Mouse (Mus musculus): Measurements from ENCODE around the gene Tut7. TPM values are rescaled to one million over a fixed set of nuclear protein-coding genes. Genes with fewer than 3 reads are reported as not detected.
"Not testable (repeated sequence)": the region's sequence is repeated elsewhere in the genome, so short reads cannot be mapped to it uniquely, and the experiment has no call there.

Gene Tut7
- polyA plus RNA-seq, 1 experiment from 2014 or later, result 53.1 TPM

- Histone ChIP-seq H3K4me3 (no peak overlapping the region), H3K4me2 (no peak overlapping the region), H3K27me3 (no peaks in the 10 kb centered on the region), H3K9ac (no peak overlapping the region), H3K4me1 (replicated peaks) (no peaks in the 10 kb centered on the region), H3K36me3 (no peaks in the 10 kb centered on the region), H3K9me3 (no peaks in the 10 kb centered on the region), H3K27ac (no peak overlapping the region)
- peak; percentile 53 for ATAC-seq (ENCODE audit: low FRiP score)
- WGBS, result 45% methylated on average over 16 of the region's 16 CpGs
Measured at GRCm38 (mm10) chr13:59842226-59843210, 19.6 kb upstream of the Tut7 start.

GRCm38 (mm10) chr13:59841761-59842160, 18.8 kb upstream of the Tut7 start:
- H3K4me3 ChIP-seq; H3K27me3 ChIP-seq; H3K9ac ChIP-seq; H3K36me3 ChIP-seq; H3K27ac ChIP-seq; ATAC-seq (ENCODE audit: low FRiP score); H3K4me1 ChIP-seq (replicated peaks); H3K4me2 ChIP-seq; H3K9me3 ChIP-seq: not testable (repeated sequence)
- WGBS, result 88% methylated on average over 14 of the region's 14 CpGs

- no peaks in the 10 kb centered on the region for H3K27me3 ChIP-seq
- no peak overlapping the region for H3K4me3 ChIP-seq
- WGBS, result 81% methylated on average over 11 of the region's 11 CpGs
- peak; percentile 49; the same call in 1 of the 2 replicates for ATAC-seq (ENCODE audit: low FRiP score)
- H3K4me2 ChIP-seq, result no peak overlapping the region
- H3K9ac ChIP-seq, result no peak overlapping the region
- H3K9me3 ChIP-seq, result no peaks in the 10 kb centered on the region
- no peaks in the 10 kb centered on the region for H3K36me3 ChIP-seq
- no peaks in the 10 kb centered on the region for H3K4me1 ChIP-seq (replicated peaks)
- no peak overlapping the region for H3K27ac ChIP-seq
Measured at GRCm38 (mm10) chr13:59840429-59841169, 17.7 kb upstream of the Tut7 start.

GRCm38 (mm10) chr13:59839356-59839755, 16.4 kb upstream of the Tut7 start:
- WGBS, result 90% methylated on average over 9 of the region's 9 CpGs
- no peak overlapping the region for H3K4me3 ChIP-seq
- H3K27ac ChIP-seq, result no peak overlapping the region
- no peaks in the 10 kb centered on the region for H3K27me3 ChIP-seq
- H3K36me3 ChIP-seq, result no peaks in the 10 kb centered on the region
- H3K4me1 ChIP-seq (replicated peaks), result no peaks in the 10 kb centered on the region
- no peak for ATAC-seq (ENCODE audit: low FRiP score)
- H3K4me2 ChIP-seq, result no peak overlapping the region
- H3K9me3 ChIP-seq, result no peaks in the 10 kb centered on the region
- no peak overlapping the region for H3K9ac ChIP-seq

- no peak overlapping the region for H3K4me3 ChIP-seq
- no peak for ATAC-seq (ENCODE audit: low FRiP score)
- WGBS, result 96% methylated on average over 3 of the region's 3 CpGs
- no peak overlapping the region for H3K27ac ChIP-seq
- no peaks in the 10 kb centered on the region for H3K27me3 ChIP-seq
- no peaks in the 10 kb centered on the region for H3K36me3 ChIP-seq
- H3K4me1 ChIP-seq (replicated peaks), result no peaks in the 10 kb centered on the region
- no peak overlapping the region for H3K4me2 ChIP-seq
- H3K9me3 ChIP-seq, result no peaks in the 10 kb centered on the region
- no peak overlapping the region for H3K9ac ChIP-seq
Measured at GRCm38 (mm10) chr13:59838464-59838863, 15.5 kb upstream of the Tut7 start.

GRCm38 (mm10) chr13:59836811-59837210, 13.9 kb upstream of the Tut7 start:
- Histone ChIP-seq H3K4me2 (no peak overlapping the region), H3K9ac (no peak overlapping the region), H3K27ac (no peak overlapping the region), H3K4me1 (replicated peaks) (no peaks in the 10 kb centered on the region), H3K36me3 (no peaks in the 10 kb centered on the region), H3K27me3 (no peaks in the 10 kb centered on the region), H3K4me3 (no peak overlapping the region), H3K9me3 (no peaks in the 10 kb centered on the region)
- ATAC-seq (ENCODE audit: low FRiP score), result no peak
- 47% methylated on average over 3 of the region's 3 CpGs for WGBS

- Histone ChIP-seq H3K27me3 (no peaks in the 10 kb centered on the region), H3K9me3 (no peaks in the 10 kb centered on the region), H3K4me2 (no peak overlapping the region), H3K36me3 (no peaks in the 10 kb centered on the region), H3K27ac (no peak overlapping the region), H3K4me1 (replicated peaks) (no peaks in the 10 kb centered on the region), H3K4me3 (no peak overlapping the region), H3K9ac (no peak overlapping the region)
- 79% methylated on average over 14 of the region's 14 CpGs for WGBS
- ATAC-seq (ENCODE audit: low FRiP score), result no peak
Measured at GRCm38 (mm10) chr13:59836101-59836798, 13.3 kb upstream of the Tut7 start.

GRCm38 (mm10) chr13:59834786-59835452, 12.0 kb upstream of the Tut7 start:
- H3K27ac ChIP-seq, result no peak overlapping the region
- no peaks in the 10 kb centered on the region for H3K27me3 ChIP-seq
- 52% methylated on average over 4 of the region's 4 CpGs for WGBS
- H3K36me3 ChIP-seq, result no peaks in the 10 kb centered on the region
- H3K9me3 ChIP-seq, result no peaks in the 10 kb centered on the region
- ATAC-seq (ENCODE audit: low FRiP score), result no peak
- no peak overlapping the region for H3K9ac ChIP-seq
- no peak overlapping the region for H3K4me2 ChIP-seq
- H3K4me1 ChIP-seq (replicated peaks), result no peaks in the 10 kb centered on the region
- no peak overlapping the region for H3K4me3 ChIP-seq

GRCm38 (mm10) chr13:59832871-59833270, 9.9 kb upstream of the Tut7 start:
- Histone ChIP-seq H3K9ac (no peak overlapping the region), H3K4me1 (replicated peaks) (no peaks in the 10 kb centered on the region), H3K27me3 (no peaks in the 10 kb centered on the region), H3K27ac (no peak overlapping the region), H3K4me2 (no peak overlapping the region), H3K36me3 (no peaks in the 10 kb centered on the region), H3K4me3 (no peak overlapping the region), H3K9me3 (no peaks in the 10 kb centered on the region)
- 89% methylated on average over 7 of the region's 7 CpGs for WGBS
- ATAC-seq (ENCODE audit: low FRiP score), result no peak

- Histone ChIP-seq H3K9me3 (no peaks in the 10 kb centered on the region), H3K27me3 (no peaks in the 10 kb centered on the region), H3K27ac (no peak overlapping the region), H3K4me3 (no peak overlapping the region), H3K36me3 (no peaks in the 10 kb centered on the region), H3K4me2 (no peak overlapping the region), H3K9ac (no peak overlapping the region), H3K4me1 (replicated peaks) (no peaks in the 10 kb centered on the region)
- WGBS, result 79% methylated on average over 7 of the region's 7 CpGs
- ATAC-seq (ENCODE audit: low FRiP score), result no peak
Measured at GRCm38 (mm10) chr13:59832454-59832853, 9.5 kb upstream of the Tut7 start.

GRCm38 (mm10) chr13:59825966-59826365, 3.0 kb upstream of the Tut7 start:
- Histone ChIP-seq H3K9ac (no peak overlapping the region), H3K4me2 (no peak overlapping the region), H3K4me1 (replicated peaks) (peaks cover 11% of the 10 kb centered on the region), H3K36me3 (no peaks in the 10 kb centered on the region), H3K4me3 (no peak overlapping the region), H3K27ac (no peak overlapping the region), H3K9me3 (no peaks in the 10 kb centered on the region), H3K27me3 (no peaks in the 10 kb centered on the region)
- no peak for ATAC-seq (ENCODE audit: low FRiP score)

GRCm38 (mm10) chr13:59820836-59821235, 2.1 kb downstream of the Tut7 start:
- Histone ChIP-seq H3K27me3 (no peaks in the 10 kb centered on the region), H3K4me3 (peak overlapping the region; percentile 95), H3K4me1 (replicated peaks) (peaks cover 44% of the 10 kb centered on the region), H3K36me3 (peaks cover 26% of the 10 kb centered on the region), H3K9me3 (no peaks in the 10 kb centered on the region), H3K4me2 (peak overlapping the region; percentile 67), H3K9ac (peak overlapping the region; percentile 53; the same call in 1 of the 2 replicates), H3K27ac (no peak overlapping the region)
- ATAC-seq (ENCODE audit: low FRiP score), result no peak
- 75% methylated on average over 3 of the region's 3 CpGs for WGBS
